ENCODE assay signal across 10 mouse cellular contexts in genomic region chr4:98254856-98255853, GRCm38 (mm10).
DNase-seq lines count a peak whose midpoint lies in the region; ATAC-seq lines count a peak whose summit lies in the region.
"Had no signal": no experiment of that assay in that cellular context is flagged by ENCODE, and none has a peak within 500 bp of the region (broad histone marks: within the 10 kb centered on the region; RNA-seq: fewer than 3 reads in every experiment).

No protein-coding gene starts in this region.

- no peak overlapping the region for H3K9ac ChIP-seq in midbrain, embryonic 15.5 days
- no peak overlapping the region for H3K9ac ChIP-seq in hindbrain, embryonic 14.5 days
- H3K9ac ChIP-seq: limb, embryonic 15.5 days; stomach, embryonic 15.5 days had no signal

- no peaks in the 10 kb centered on the region for H3K9me3 ChIP-seq in midbrain, embryonic 10.5 days (replicated peaks)
- no peaks in the 10 kb centered on the region for H3K9me3 ChIP-seq in midbrain, embryonic 15.5 days
- no peaks in the 10 kb centered on the region for H3K9me3 ChIP-seq in hindbrain, embryonic 14.5 days (ENCODE audit: control insufficient read depth, low read length)
- H3K9me3 ChIP-seq: limb, embryonic 15.5 days; stomach, embryonic 15.5 days had no signal

- H3K27ac ChIP-seq in midbrain, embryonic 10.5 days (replicated peaks) = no peak overlapping the region
- H3K27ac ChIP-seq in midbrain, embryonic 15.5 days = no peak overlapping the region
- no peak overlapping the region for H3K27ac ChIP-seq in hindbrain, embryonic 14.5 days
- H3K27ac ChIP-seq: limb, embryonic 15.5 days; stomach, embryonic 15.5 days had no signal

- ATAC-seq in midbrain, embryonic 15.5 days (replicated peaks) = no peak
- peak; percentile 37; the same call in 1 of the 2 replicates for ATAC-seq in hindbrain, embryonic 14.5 days (ENCODE audit: low FRiP score)
- peak; percentile 60; the same call in 1 of the 2 replicates for ATAC-seq in megakaryocyte, adult 5-6 weeks (ENCODE audit: poor library complexity, severe bottlenecking)

- no peaks in the 10 kb centered on the region for H3K36me3 ChIP-seq in midbrain, embryonic 10.5 days
- H3K36me3 ChIP-seq in midbrain, embryonic 15.5 days (replicated peaks) = no peaks in the 10 kb centered on the region
- no peaks in the 10 kb centered on the region for H3K36me3 ChIP-seq in hindbrain, embryonic 14.5 days (replicated peaks; ENCODE audit: control insufficient read depth, insufficient read depth)
- H3K36me3 ChIP-seq: limb, embryonic 15.5 days; stomach, embryonic 15.5 days had no signal

- WGBS in midbrain, embryonic 10.5 days = 68% methylated on average over 18 of the region's 18 CpGs
- 53% methylated on average over 18 of the region's 18 CpGs for WGBS in midbrain, embryonic 15.5 days
- 37% methylated on average over 18 of the region's 18 CpGs for WGBS in hindbrain, embryonic 14.5 days

- H3K4me2 ChIP-seq in midbrain, embryonic 15.5 days = no peak overlapping the region
- H3K4me2 ChIP-seq in hindbrain, embryonic 14.5 days (replicated peaks) = no peak overlapping the region; the same call in 1 of the 2 replicates
- H3K4me2 ChIP-seq: limb, embryonic 15.5 days; stomach, embryonic 15.5 days had no signal

- no peak overlapping the region for H3K4me3 ChIP-seq in midbrain, embryonic 10.5 days
- H3K4me3 ChIP-seq in midbrain, embryonic 15.5 days = no peak overlapping the region
- no peak overlapping the region for H3K4me3 ChIP-seq in hindbrain, embryonic 14.5 days (replicated peaks; ENCODE audit: low read length)
- H3K4me3 ChIP-seq: limb, embryonic 15.5 days; stomach, embryonic 15.5 days had no signal

- no peaks in the 10 kb centered on the region for H3K4me1 ChIP-seq in midbrain, embryonic 10.5 days
- no peaks in the 10 kb centered on the region for H3K4me1 ChIP-seq in midbrain, embryonic 15.5 days
- H3K4me1 ChIP-seq in hindbrain, embryonic 14.5 days (replicated peaks; ENCODE audit: control insufficient read depth, insufficient read depth, low read length) = 0 out of 2 replicates have a peak, but pooled peaks cover 4% of the 10 kb centered on the region
- H3K4me1 ChIP-seq: limb, embryonic 15.5 days; stomach, embryonic 15.5 days had no signal

- no peaks in the 10 kb centered on the region for H3K27me3 ChIP-seq in midbrain, embryonic 10.5 days (ENCODE audit: low read depth, poor library complexity, severe bottlenecking)
- H3K27me3 ChIP-seq in midbrain, embryonic 15.5 days (replicated peaks) = no peaks in the 10 kb centered on the region
- H3K27me3 ChIP-seq in hindbrain, embryonic 14.5 days (ENCODE audit: control insufficient read depth, insufficient read depth, low read length) = no peaks in the 10 kb centered on the region
- H3K27me3 ChIP-seq: limb, embryonic 15.5 days; stomach, embryonic 15.5 days had no signal

- DNase-seq in midbrain, embryonic 10.5 days (ENCODE audit: low spot score) = peak; percentile 31
- peak; percentile 29 for DNase-seq in T-cell, adult 2 months (ENCODE audit: low spot score)
- peak; percentile 6 for DNase-seq in cerebellum, adult 9-11 months
- no peak for DNase-seq in hindbrain, embryonic 14.5 days (ENCODE audit: low spot score)
- DNase-seq in thymus, postnatal 14 days = peak; percentile 71
- no peak for DNase-seq in urinary bladder, adult 2 months (ENCODE audit: low spot score)

Comparison
In these comparisons a context has a peak if more than half of its experiments do, and no peak if none do; other contexts are left out.
1. DNase-seq: peak in midbrain, embryonic 10.5 days (single experiment), T-cell, adult 2 months (single experiment), cerebellum, adult 9-11 months (single experiment) and thymus, postnatal 14 days (single experiment); none in hindbrain, embryonic 14.5 days (single experiment) and urinary bladder, adult 2 months (single experiment).